Mouse (Mus musculus) gastrocnemius, postnatal 4 days (tissue): ENCODE measurements at regions not wholly inside any gene's neighbourhood (a gene's known extent, or its start where the extent isn't known, plus 50 kb on each side); places are given as distances from the start of the nearest gene placed in this dataset.
"Not testable (repeated sequence)": the region's sequence is repeated elsewhere in the genome, so short reads cannot be mapped to it uniquely, and the experiment has no call there.

Experiments
- DNase-seq, 2 experiments: peaks; one replicate each; pipeline ENCODE4 v3.0.0; 2021 to 2022; ENCODE audit warnings: low spot score in 2 of 2, mixed read lengths in 2 of 2

- DNase-seq: no peak
Measured at GRCm38 (mm10) chr15:5607533-5607932, 363.5 kb upstream of the Ptger4 start.

DNA sequence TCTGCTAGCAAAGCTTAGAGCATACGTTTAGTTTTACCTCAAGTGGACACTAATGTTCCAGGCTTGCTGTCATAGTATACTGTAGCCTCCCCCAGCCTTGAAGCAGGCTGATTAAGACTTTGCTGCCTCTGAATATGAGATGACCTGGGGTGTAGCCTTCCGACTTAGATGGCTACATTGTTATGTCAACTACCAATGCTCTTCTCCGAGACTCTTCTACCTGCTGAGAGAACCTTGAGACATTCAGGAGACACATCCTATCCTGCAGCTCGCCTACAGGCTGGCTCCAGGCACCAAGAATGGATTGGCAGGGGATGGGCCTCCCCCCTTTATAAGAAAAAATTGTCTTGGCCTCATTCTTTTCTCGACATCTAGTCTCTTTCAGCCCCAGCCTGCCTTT is 379.0 kb upstream of the Ptger4 start:
- no peak for DNase-seq

DNA sequence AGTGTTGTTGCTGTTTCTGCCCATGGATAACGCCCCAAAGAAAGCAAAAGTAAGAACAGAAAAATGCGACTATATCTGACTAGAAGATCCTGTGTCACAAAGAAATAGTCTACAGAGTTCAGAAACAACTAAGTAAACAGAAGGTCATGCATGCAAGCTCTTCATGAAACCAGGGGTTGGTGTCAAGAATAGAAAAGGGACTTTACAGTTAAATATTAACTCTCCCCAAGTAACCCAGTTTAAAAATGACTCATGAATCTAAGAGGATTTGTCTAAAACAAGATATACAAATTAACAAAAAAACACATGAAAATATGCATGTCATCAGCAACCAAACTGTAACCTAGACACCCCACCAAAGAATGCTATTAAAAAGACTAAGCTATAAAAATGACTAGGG is 381.4 kb upstream of the Ptger4 start:
- no peak for DNase-seq

DNA sequence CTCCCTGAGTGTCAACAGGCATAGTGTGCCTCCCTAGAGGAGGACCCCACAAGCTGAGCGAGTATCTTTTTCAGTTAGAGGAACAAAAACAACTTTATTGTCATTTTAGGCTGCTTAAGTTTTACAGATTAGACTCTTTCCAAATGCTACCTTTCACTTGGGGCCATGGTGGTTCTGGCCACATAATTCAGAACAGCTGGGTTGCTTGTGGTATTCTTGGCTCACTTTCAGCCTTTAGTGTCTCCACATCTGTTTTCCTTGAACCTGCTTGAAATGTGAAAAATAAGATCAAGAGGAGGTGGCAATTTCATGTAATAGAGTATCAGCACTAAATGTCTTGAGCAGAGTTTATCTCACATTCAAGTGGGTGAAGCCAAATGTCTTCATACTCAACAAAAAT is 402.7 kb upstream of the Ptger4 start:
- no peak for DNase-seq

DNA sequence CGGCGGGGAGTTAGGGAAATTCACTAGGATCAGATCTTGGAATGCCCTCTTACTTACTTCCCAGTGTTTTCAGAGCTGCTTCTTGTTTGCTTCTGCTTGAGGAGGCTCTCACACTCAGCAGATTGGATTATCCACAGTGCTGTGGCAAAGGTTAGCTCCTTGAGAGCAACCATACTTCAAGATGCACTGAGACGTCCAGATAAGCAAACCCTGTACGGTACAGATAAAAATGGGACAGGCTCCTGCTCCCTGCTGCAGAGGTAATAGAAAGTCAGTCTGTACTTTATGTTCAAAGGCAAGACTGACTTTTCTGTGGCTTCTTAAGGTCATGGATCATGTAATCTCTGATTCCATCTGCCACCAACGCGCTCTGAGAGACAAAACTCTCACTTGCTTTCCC is 414.8 kb upstream of the Ptger4 start:
- DNase-seq: no peak

DNA sequence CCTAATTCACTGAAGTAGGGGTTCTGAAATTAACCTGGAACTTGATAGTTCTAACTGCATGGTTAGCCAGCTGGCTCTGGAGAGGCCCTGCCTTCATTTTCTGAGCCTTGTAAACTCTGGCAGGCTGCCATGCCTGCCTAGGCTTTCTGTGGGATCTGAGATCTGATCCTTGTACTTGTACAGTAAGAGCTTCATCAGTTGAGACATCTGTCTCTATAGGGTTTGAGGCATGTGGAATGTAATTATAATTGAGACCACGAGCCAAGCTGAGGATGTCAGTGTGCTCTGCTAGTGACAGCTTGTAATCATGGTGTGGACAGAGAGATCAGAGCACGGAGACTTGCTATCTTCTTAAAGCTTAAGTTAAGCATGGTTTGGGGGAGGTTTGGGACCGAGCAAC is 416.8 kb upstream of the Ptger4 start:
- DNase-seq: no peak

- DNase-seq: no peak
Measured at GRCm38 (mm10) chr15:5671781-5672180, 427.8 kb upstream of the Ptger4 start.

- DNase-seq: no peak
Measured at GRCm38 (mm10) chr15:5676704-5677103, 432.7 kb upstream of the Ptger4 start.

DNA sequence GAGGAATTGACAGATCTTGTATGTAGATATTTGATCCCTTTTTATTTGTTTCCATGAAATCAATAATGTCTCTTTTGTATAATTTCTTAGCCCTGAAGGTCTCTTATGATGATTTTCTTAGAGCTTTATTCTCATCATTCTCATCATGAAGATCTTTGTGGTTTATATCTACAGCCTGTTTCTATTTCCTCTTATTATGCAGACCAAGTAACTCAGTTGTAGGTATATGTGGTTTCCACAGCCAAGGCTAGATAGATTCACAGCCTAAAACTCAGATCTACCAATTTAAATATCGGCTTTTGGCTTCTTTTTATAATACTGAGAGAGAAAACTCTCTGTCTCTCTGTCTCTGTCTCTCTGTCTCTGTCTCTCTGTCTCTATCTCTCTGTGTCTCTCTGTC is 449.8 kb upstream of the Ptger4 start:
- DNase-seq: no peak

DNA sequence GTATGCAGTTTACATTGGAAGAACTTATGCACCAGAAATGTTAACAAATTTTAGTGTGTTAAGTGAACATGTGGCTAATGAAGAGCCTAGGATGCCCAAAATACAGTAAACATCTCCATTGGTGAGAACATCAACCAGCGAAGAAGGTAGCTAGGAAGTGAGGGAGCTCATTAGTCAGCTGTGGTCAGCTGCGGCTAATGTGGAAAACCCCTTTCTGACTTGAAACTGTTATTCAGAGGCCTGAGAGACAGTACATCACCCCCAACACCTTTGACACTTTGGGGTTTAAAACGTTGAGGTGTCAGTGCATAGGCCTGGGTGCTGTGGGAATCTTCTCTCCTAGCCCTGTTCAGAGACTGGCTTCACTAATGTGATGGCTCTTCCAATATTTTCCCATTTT is 451.0 kb upstream of the Ptger4 start:
- DNase-seq: no peak

DNA sequence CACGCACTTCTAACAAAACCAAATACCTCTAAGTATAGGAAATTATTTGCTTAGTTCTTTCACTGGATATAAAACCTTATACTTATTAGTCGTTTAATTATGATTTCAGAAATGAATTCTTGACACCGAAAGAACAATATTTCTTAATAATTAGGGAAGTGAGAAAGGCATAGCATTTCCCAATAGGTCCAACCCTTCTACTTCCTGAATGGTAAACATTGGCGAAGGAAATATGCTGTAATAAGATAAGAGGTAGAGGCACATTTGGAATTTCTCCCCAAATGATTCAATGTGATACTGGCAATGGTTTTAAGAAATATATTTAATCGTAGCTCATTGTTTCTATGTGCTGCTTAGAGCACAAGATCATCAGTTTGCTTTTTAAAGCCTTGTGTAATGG is 464.5 kb upstream of the Ptger4 start:
- DNase-seq: no peak

GRCm38 (mm10) chr15:5740658-5741057 is 496.7 kb upstream of the Ptger4 start:
- DNase-seq: no peak

DNA sequence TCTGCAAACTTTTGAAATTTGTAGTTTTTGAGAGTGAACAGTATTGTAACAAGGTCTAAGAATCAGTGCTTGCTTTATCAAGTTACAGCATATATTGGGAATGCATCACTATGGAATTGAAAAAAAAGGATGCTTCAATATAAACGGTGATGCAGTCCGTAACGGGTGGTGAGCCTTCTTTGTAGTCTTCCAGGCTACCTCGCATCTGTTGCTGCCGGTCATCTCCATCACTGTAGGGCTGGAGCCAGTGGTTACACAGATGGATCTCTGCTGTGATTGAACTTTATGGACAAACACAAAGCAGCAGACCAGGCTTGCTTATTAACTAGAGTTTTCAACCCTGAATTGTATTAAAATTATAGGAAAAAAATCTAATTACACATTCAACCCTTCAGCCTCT is 499.9 kb upstream of the Ptger4 start:
- no peak for DNase-seq

GRCm38 (mm10) chr15:5758690-5759089 is 514.7 kb upstream of the Ptger4 start:
- DNase-seq: no peak

DNA sequence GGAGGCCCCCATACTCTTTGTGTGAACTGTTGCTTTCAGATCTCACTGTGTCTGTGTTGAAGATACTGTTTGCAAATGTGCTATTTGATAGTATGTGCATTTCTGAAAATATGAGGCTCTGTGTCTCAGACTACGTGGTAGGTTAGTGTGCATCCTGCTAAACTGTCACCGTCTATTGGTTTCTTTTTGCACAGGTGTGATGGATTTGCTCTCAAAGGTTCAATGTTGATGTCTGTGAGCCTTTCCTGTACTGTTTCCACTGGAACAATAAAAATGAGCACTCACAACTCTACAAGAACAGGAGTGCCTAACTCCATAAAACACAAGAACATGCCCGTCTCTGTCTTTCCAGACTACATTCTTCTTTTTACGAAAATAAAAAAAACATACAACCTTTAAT is 518.2 kb upstream of the Ptger4 start:
- no peak for DNase-seq

- no peak for DNase-seq
Measured at GRCm38 (mm10) chr15:5777074-5777473, 522.5 kb upstream of the Dab2 start.

GRCm38 (mm10) chr15:5799917-5800316 is 499.7 kb upstream of the Dab2 start:
- DNase-seq: no peak

DNA sequence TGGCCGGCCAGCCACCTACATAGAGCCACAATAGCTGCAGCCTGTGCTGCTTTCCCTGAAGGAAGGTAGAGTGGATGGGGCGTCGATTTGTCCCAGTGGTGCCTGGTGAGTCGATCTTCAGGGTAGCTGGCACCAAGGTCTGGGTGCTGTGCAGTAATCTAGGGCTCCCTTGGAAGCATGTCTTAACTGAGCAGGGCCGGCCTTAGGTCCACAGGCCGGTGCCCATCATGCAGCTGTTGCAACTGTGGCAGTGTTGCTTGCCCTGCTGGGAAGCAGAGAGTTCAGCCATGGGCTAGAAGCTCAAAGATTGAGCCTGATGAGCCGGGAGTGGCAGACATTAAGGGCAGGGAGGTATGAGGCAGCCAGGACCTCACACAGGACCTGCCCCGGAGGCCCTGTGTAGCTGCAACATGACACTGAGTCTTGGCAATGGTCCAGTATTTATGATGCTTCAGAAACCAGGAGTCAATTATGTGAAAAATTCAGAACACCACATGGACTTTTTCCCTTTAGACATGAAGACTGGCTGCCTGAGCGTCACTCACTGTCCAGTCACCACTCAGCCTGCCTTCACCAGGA is 488.3 kb upstream of the Dab2 start:
- DNase-seq: no peak

- no peak for DNase-seq
Measured at GRCm38 (mm10) chr15:5811958-5812357, 487.6 kb upstream of the Dab2 start.

DNA sequence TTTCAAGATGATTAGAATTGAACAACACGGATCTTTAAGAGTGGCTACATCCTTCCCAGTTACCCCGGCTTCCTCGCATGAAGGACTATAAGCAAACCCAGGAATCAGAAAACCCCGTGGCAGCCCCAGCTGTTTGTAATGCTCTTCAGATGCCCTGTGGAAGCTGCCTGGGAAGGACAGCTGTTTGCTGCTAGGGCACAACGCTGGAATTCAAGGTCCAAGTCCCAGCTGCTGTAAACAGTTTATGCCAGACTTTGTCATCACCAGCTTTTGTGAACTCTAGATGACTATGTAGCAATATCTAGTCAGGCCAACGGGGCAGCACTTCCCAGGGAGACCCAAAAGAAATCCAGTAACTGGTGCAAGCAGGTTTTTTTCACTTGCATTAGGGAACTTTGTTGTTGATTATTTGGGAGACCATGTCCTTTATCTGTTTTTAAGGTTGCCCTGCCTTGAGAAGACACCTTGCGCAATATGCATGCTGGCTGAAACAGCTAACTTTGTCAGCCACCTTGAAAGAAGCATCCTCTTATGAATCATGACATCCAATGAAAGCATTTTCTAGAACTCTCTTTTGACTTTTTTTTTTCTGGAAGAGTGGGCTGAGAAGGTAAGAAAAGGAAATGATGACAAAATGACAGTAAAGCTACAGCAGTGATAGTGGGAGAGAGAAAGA is 481.5 kb upstream of the Dab2 start:
- DNase-seq: peak in 1 of 2 experiments; percentile 14

DNA sequence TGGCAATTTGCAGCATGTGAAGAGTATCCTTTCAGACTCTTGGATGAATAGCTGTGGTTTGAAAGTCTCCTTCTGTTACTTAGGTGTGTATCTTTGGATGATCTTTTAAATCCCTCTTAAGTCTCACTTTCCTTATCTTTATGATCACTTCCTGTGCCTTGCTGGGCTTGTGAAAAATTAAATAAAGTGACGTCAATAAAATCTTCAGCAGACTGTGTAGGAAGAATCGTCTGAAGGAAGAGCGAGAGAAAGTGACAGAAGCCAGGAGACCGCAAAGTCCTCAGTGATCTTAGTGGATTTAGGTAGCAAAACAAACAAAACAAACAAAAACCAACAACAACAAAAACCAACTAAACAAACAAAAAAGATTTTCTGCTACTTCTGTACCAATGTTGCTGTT is 459.6 kb upstream of the Dab2 start:
- DNase-seq: no peak

- not testable (repeated sequence) for DNase-seq
Measured at GRCm38 (mm10) chr15:5841369-5842149, 458.0 kb upstream of the Dab2 start.

DNA sequence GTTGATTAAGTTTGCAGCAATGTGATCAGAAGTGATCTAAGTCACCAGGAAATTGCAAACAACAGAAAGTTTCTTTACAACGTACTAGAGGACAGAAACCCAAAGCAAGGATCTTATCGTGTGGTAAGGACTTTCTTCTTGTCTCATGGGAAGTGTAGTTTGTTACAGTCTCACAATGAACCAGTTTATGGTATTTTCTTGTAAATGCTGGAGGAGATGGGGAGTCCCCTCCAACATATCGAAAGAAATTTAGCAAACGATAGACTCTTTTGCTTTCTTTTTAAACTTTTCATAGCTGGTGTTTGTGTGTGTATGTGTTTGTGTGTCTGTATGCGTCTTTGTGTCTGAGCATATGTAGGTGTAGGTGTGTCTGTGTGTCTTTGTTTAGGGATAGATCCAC is 453.0 kb upstream of the Dab2 start:
- DNase-seq: no peak
